Mouse (Mus musculus): ENCODE results near the gene Traf2. TPM values are rescaled to one million over a fixed set of nuclear protein-coding genes. Genes with fewer than 3 reads are reported as not detected.
A peak's percentile ranks its signal among the peaks of the same experiment; 100 is the strongest.

Gene Traf2
- polyA plus RNA-seq (2017; shearing (Covaris generic)) = 10 to 100 TPM; 60.9 to 67.0 TPM

- ATAC-seq = peak; percentile 84
These were observed at the start of gene Traf2 for GRCm38 (mm10) chr2:25546811-25547491. TSS of gene Traf2 (minus strand) at chr2:25546940.

GRCm38 (mm10) chr2:25591863-25592262, 45.1 kb upstream of the Traf2 start:
- no peak for ATAC-seq

GRCm38 (mm10) chr2:25588227-25588907, 41.6 kb upstream of the Traf2 start:
- no peak for ATAC-seq

- no peak for ATAC-seq
These were observed 40.5 kb upstream of the Traf2 start for GRCm38 (mm10) chr2:25587290-25587689.

- no peak for ATAC-seq
These were observed 38.9 kb upstream of the Traf2 start for GRCm38 (mm10) chr2:25585601-25586000.

GRCm38 (mm10) chr2:25584856-25585255, 38.1 kb upstream of the Traf2 start:
- ATAC-seq = no peak

GRCm38 (mm10) chr2:25584152-25584551, 37.4 kb upstream of the Traf2 start:
- no peak for ATAC-seq

GRCm38 (mm10) chr2:25583571-25583970, 36.8 kb upstream of the Traf2 start:
- no peak for ATAC-seq

GRCm38 (mm10) chr2:25583120-25583481, 36.4 kb upstream of the Traf2 start:
- no peak for ATAC-seq

- no peak for ATAC-seq
These were observed 35.9 kb upstream of the Traf2 start for GRCm38 (mm10) chr2:25582466-25583119.

GRCm38 (mm10) chr2:25581901-25582301, 35.2 kb upstream of the Traf2 start:
- no peak for ATAC-seq

GRCm38 (mm10) chr2:25581294-25581864, 34.6 kb upstream of the Traf2 start, which contains the start of gene Ajm1:
TSS of gene Ajm1 (minus strand) at chr2:25581757.
- peak; percentile 63 for ATAC-seq

- ATAC-seq = no peak
These were observed 33.9 kb upstream of the Traf2 start for GRCm38 (mm10) chr2:25580621-25581101.

GRCm38 (mm10) chr2:25579737-25580460, 33.2 kb upstream of the Traf2 start:
- ATAC-seq = peak; percentile 47

GRCm38 (mm10) chr2:25578796-25579736, 32.3 kb upstream of the Traf2 start:
- no peak for ATAC-seq

- no peak for ATAC-seq
These were observed 31.4 kb upstream of the Traf2 start for GRCm38 (mm10) chr2:25577951-25578795.

- no peak for ATAC-seq
These were observed 30.5 kb upstream of the Traf2 start for GRCm38 (mm10) chr2:25576965-25577891.

GRCm38 (mm10) chr2:25576028-25576850, 29.5 kb upstream of the Traf2 start:
- ATAC-seq = no peak

Data from activated CD4-positive, CD25-positive, alpha-beta regulatory T cell, adult 4 months (primary cell).